Mouse (Mus musculus) testis, postnatal 14 days (tissue): Measurements from ENCODE around the gene Gas2l3.

ENCODE experiments used
- DNase-seq: peaks from one replicate; pipeline ENCODE4 v3.0.0; 2021; ENCODE audit warnings: low spot score

Gas2l3 gene

GRCm38 (mm10) chr10:89443623-89444151 lies at the start of gene Gas2l3:
Gene Gas2l3, minus strand, starts transcription at chr10:89443967.
- peak; percentile 78 for DNase-seq

GRCm38 (mm10) chr10:89491321-89491720 lies 47.6 kb upstream of the Gas2l3 start:
- no peak for DNase-seq

GRCm38 (mm10) chr10:89490250-89490649 lies 46.5 kb upstream of the Gas2l3 start:
- DNase-seq = no peak

GRCm38 (mm10) chr10:89489459-89489858 lies 45.7 kb upstream of the Gas2l3 start:
- DNase-seq = no peak

- no peak for DNase-seq
These were observed 43.4 kb upstream of the Gas2l3 start for GRCm38 (mm10) chr10:89486995-89487742.

- DNase-seq = no peak
These were observed 41.1 kb upstream of the Gas2l3 start for GRCm38 (mm10) chr10:89484907-89485306.

GRCm38 (mm10) chr10:89483812-89484602 lies 40.2 kb upstream of the Gas2l3 start:
- no peak for DNase-seq

GRCm38 (mm10) chr10:89483113-89483512 lies 39.3 kb upstream of the Gas2l3 start:
- no peak for DNase-seq

- DNase-seq = no peak
These were observed 38.4 kb upstream of the Gas2l3 start for GRCm38 (mm10) chr10:89482142-89482681.

GRCm38 (mm10) chr10:89481638-89482037 lies 37.9 kb upstream of the Gas2l3 start:
- no peak for DNase-seq

GRCm38 (mm10) chr10:89478766-89479165 lies 35.0 kb upstream of the Gas2l3 start:
- no peak for DNase-seq

GRCm38 (mm10) chr10:89470596-89471353 lies 27.0 kb upstream of the Gas2l3 start:
- no peak for DNase-seq

- no peak for DNase-seq
These were observed 21.1 kb upstream of the Gas2l3 start for GRCm38 (mm10) chr10:89464760-89465405.

GRCm38 (mm10) chr10:89462890-89463289 lies 19.1 kb upstream of the Gas2l3 start:
- DNase-seq = no peak

- peak; percentile 35 for DNase-seq
These were observed 18.2 kb upstream of the Gas2l3 start for GRCm38 (mm10) chr10:89461856-89462507.

- DNase-seq = no peak
These were observed 17.2 kb upstream of the Gas2l3 start for GRCm38 (mm10) chr10:89460972-89461371.

- no peak for DNase-seq
These were observed 15.0 kb upstream of the Gas2l3 start for GRCm38 (mm10) chr10:89458770-89459169.

- DNase-seq = no peak
These were observed 10.0 kb upstream of the Gas2l3 start for GRCm38 (mm10) chr10:89453794-89454193.

GRCm38 (mm10) chr10:89453068-89453641 lies 9.4 kb upstream of the Gas2l3 start:
- no peak for DNase-seq

GRCm38 (mm10) chr10:89450411-89450810 lies 6.6 kb upstream of the Gas2l3 start:
- no peak for DNase-seq

- peak; percentile 35 for DNase-seq
These were observed 614 bp upstream of the Gas2l3 start for GRCm38 (mm10) chr10:89444381-89444780.
